Mouse (Mus musculus) CH12.LX (cell line): Measurements from ENCODE around the gene Ramp2. TPM values are rescaled to one million over a fixed set of nuclear protein-coding genes. Genes with fewer than 3 reads are reported as not detected.

Experiments
- DNase-seq: peaks from one replicate; pipeline ENCODE4 v3.0.0-alpha.2; 2013; ENCODE audit errors: extremely low read depth
- H3K27ac ChIP-seq: 2 replicates; pipeline ENCODE4 v1.5.1; 2012; ENCODE audit warnings: low read depth, mild to moderate bottlenecking, control low read depth, moderate library complexity; ENCODE audit not compliant: insufficient read depth
- H3K27me3 ChIP-seq: replicated peaks from 2 replicates; pipeline ENCODE3; 2012; ENCODE audit warnings: inconsistent platforms
- H3K36me3 ChIP-seq, 2 experiments: replicated peaks in 1 of 2; 2 replicates each; pipeline versions ENCODE3 to v1.6.1; 2012; ENCODE audit warnings: inconsistent platforms in 1 of 2, low read length in 1 of 2, mild to moderate bottlenecking in 1 of 2, mixed read lengths in 1 of 2, moderate library complexity in 1 of 2; ENCODE audit not compliant: control insufficient read depth in 1 of 2, insufficient read depth in 1 of 2
- H3K4me1 ChIP-seq, 2 experiments: 2 replicates each; pipeline ENCODE4 v1.6.1; 2012; ENCODE audit warnings: inconsistent platforms in 1 of 2, moderate library complexity in 1 of 2; ENCODE audit not compliant: insufficient read depth in 2 of 2, control insufficient read depth in 1 of 2
- H3K4me2 ChIP-seq: 2 replicates; pipeline ENCODE4 v1.6.1; 2012; ENCODE audit warnings: low read depth, mild to moderate bottlenecking, control low read depth; ENCODE audit not compliant: poor library complexity, insufficient read depth, severe bottlenecking
- H3K4me3 ChIP-seq, 3 experiments: fragments of 150-350 bp in 1 of 3; sonication (generic) in 1 of 3; replicated peaks in 1 of 3; 2 replicates each; pipeline versions ENCODE3 to v1.5.1; 2011 to 2012; ENCODE audit warnings: low read depth in 2 of 3, low read length in 2 of 3, mild to moderate bottlenecking in 2 of 3, moderate library complexity in 2 of 3, control low read depth in 1 of 3, improper control_type of control experiment in 1 of 3, inconsistent platforms in 1 of 3, mixed read lengths in 1 of 3; ENCODE audit not compliant: poor library complexity in 1 of 3
- H3K79me2 ChIP-seq: replicated peaks from 2 replicates; pipeline ENCODE4 v1.6.1; 2012; ENCODE audit warnings: mild to moderate bottlenecking, moderate library complexity; ENCODE audit not compliant: control insufficient read depth, poor library complexity, insufficient read depth, severe bottlenecking; ENCODE audit errors: extremely low read depth
- H3K9ac ChIP-seq: 2 replicates; pipeline ENCODE4 v1.6.1; 2012; ENCODE audit warnings: low read depth, mild to moderate bottlenecking, control low read depth, moderate library complexity; ENCODE audit not compliant: insufficient read depth
- H3K9me3 ChIP-seq: replicated peaks from 2 replicates; pipeline ENCODE3; 2012; ENCODE audit warnings: low read length, inconsistent platforms, mixed read lengths
- BHLHE40 ChIP-seq: IDR thresholded peaks from 2 replicates; pipeline ENCODE4 v1.6.1; 2011; ENCODE audit warnings: mild to moderate bottlenecking, low read depth, low read length, improper control_type of control experiment
- CHD1 ChIP-seq: IDR thresholded peaks from 2 replicates; pipeline ENCODE4 v1.6.1; 2012; ENCODE audit warnings: low read depth, low read length, improper control_type of control experiment, inconsistent platforms
- CTCF ChIP-seq, 2 experiments: IDR thresholded peaks in 1 of 2; conservative IDR thresholded peaks in 1 of 2; 2 replicates each; pipeline ENCODE4 v1.5.1; 2011 to 2012; ENCODE audit warnings: low read depth in 2 of 2, low read length in 2 of 2, improper control_type of control experiment in 1 of 2, inconsistent platforms in 1 of 2, mild to moderate bottlenecking in 1 of 2, moderate library complexity in 1 of 2
- ELF1 ChIP-seq: IDR thresholded peaks from 2 replicates; pipeline ENCODE4 v1.6.1; 2014; ENCODE audit warnings: low read depth, mild to moderate bottlenecking, inconsistent platforms, low read length, improper control_type of control experiment
- EP300 ChIP-seq: IDR thresholded peaks from 2 replicates; pipeline ENCODE4 v1.6.1; 2011; ENCODE audit warnings: low read length, improper control_type of control experiment
- HCFC1 ChIP-seq: IDR thresholded peaks from 2 replicates; pipeline ENCODE4 v1.6.1; 2012; ENCODE audit warnings: low read depth, mild to moderate bottlenecking, inconsistent platforms, low read length, improper control_type of control experiment
- KAT2A ChIP-seq: IDR thresholded peaks from 2 replicates; pipeline ENCODE4 v1.6.1; 2012; ENCODE audit warnings: low read length, improper control_type of control experiment, inconsistent platforms; ENCODE audit not compliant: insufficient replicate concordance
- MAZ ChIP-seq: IDR thresholded peaks from 2 replicates; pipeline ENCODE4 v1.6.1; 2012; ENCODE audit warnings: low read depth, mild to moderate bottlenecking, inconsistent platforms, low read length, improper control_type of control experiment, moderate library complexity
- MXI1 ChIP-seq: IDR thresholded peaks from 2 replicates; pipeline ENCODE4 v1.6.1; 2011; ENCODE audit warnings: mild to moderate bottlenecking, low read depth, low read length, improper control_type of control experiment
- MYC ChIP-seq: IDR thresholded peaks from 2 replicates; pipeline ENCODE4 v1.6.1; 2011; ENCODE audit warnings: low read depth, mild to moderate bottlenecking, improper control_type of control experiment, low read length
- NELFE ChIP-seq: IDR thresholded peaks from 2 replicates; pipeline ENCODE4 v1.6.1; 2011; ENCODE audit warnings: low read depth, low read length, improper control_type of control experiment
- PAX5 ChIP-seq: IDR thresholded peaks from 2 replicates; pipeline ENCODE4 v1.6.1; 2012; ENCODE audit warnings: low read length, inconsistent platforms, mixed read lengths
- POLR2A ChIP-seq: IDR thresholded peaks from 2 replicates; pipeline ENCODE4 v1.6.1; 2011; ENCODE audit warnings: low read depth, mild to moderate bottlenecking, improper control_type of control experiment, low read length
- POLR2AphosphoS2 ChIP-seq: IDR thresholded peaks from 2 replicates; pipeline ENCODE4 v1.6.1; 2011; ENCODE audit warnings: low read depth, low read length, improper control_type of control experiment
- SIN3A ChIP-seq: IDR thresholded peaks from 2 replicates; pipeline ENCODE4 v1.6.1; 2012; ENCODE audit warnings: low read length, improper control_type of control experiment, inconsistent platforms
- TBP ChIP-seq: conservative IDR thresholded peaks from 2 replicates; pipeline ENCODE4 v1.6.1; 2011; ENCODE audit warnings: low read depth, low read length, improper control_type of control experiment
- UBTF ChIP-seq: IDR thresholded peaks from 2 replicates; pipeline ENCODE4 v1.6.1; 2012; ENCODE audit warnings: low read depth, mild to moderate bottlenecking, inconsistent platforms, low read length, improper control_type of control experiment, moderate library complexity
- USF1 ChIP-seq: IDR thresholded peaks from 2 replicates; pipeline ENCODE4 v1.6.1; 2014; ENCODE audit warnings: low read depth, mild to moderate bottlenecking, inconsistent platforms, low read length, improper control_type of control experiment
- ZKSCAN1 ChIP-seq: IDR thresholded peaks from 2 replicates; pipeline ENCODE4 v1.6.1; 2012; ENCODE audit warnings: low read depth, inconsistent platforms, low read length, improper control_type of control experiment, borderline replicate concordance
- ZMIZ1 ChIP-seq: IDR thresholded peaks from 2 replicates; pipeline ENCODE4 v1.6.1; 2012; ENCODE audit warnings: low read depth, mild to moderate bottlenecking, inconsistent platforms, low read length, improper control_type of control experiment
- ZNF384 ChIP-seq: IDR thresholded peaks from 2 replicates; pipeline ENCODE4 v1.6.1; 2012; ENCODE audit warnings: low read depth, low read length, improper control_type of control experiment, inconsistent platforms
- dilution Hi-C: fragments of 300-500 bp; cut with MboI; formaldehyde crosslinking; loops from 2 replicates; pipeline ENCODE4 v1.14.3; 2020; ENCODE audit warnings: low sequenced_read_pairs; ENCODE audit not compliant: extremely low pct_unique_long_range_greater_than_20kb, extremely low pct_ligation_motif_present
- in situ Hi-C: fragments of 300-500 bp; cut with MboI; formaldehyde crosslinking; loops from 3 replicates; pipeline ENCODE4 v1.14.3; 2019; ENCODE audit warnings: low sequenced_read_pairs, low pct_ligation_motif_present, low pct_unique_long_range_greater_than_20kb, mixed read lengths
- polyA plus RNA-seq: library from polyadenylated mRNA; unstranded; fragments of >175 nt; gene quantifications from 2 replicates; pipeline ENCODE4 v1.2.1, GENCODE M21; 2012; ENCODE audit warnings: low read depth; ENCODE audit not compliant: insufficient read length
- total RNA-seq, 2 experiments: library from RNA; depleted of rRNA; stranded (reverse); fragments of 300-350 nt in 1 of 2; fragments of >200 nt in 1 of 2; gene quantifications; 2 replicates each; pipeline ENCODE4 v1.2.3; 2012 to 2014

Ramp2 gene
- total and polyA plus RNA-seq, 3 experiments = 0.26 to 1.3 (median 0.33) TPM

DNA sequence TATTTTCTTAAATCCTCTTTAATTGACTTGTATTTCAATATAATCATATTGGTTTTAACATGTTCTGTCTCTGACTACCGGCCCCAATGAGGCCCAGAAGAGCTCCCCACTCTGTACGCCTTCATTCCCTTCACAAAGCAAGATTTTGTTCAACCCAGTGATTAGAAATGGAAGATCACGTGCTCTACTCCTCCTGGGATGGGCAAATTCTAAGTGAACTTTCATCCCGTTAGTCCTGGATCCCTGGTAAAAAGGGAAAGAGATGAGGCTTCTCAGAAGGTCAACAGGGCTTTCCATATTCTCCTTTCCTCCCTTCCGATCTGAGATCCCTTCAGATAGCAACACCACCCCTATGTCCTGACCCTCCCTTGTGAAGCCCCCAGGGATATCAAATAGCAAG lies 15.3 kb upstream of the Ramp2 start:
- no peak for DNase-seq
- peaks cover 3 to 21% of the 10 kb centered on the region in 2 experiments; a peak in 2 of 4 replicates for H3K4me1 ChIP-seq
- in situ Hi-C loops = no loop called here
- peaks cover 2% of the 10 kb centered on the region for H3K9me3 ChIP-seq
- H3K4me3 ChIP-seq = no peak overlapping the region
- H3K9ac ChIP-seq = no peak overlapping the region
- no peaks in the 10 kb centered on the region for H3K79me2 ChIP-seq
- H3K27ac ChIP-seq = no peak overlapping the region
- dilution Hi-C loops = no loop called here
- no peak for TF ChIP-seq ZMIZ1
- TF ChIP-seq MYC = no peak
- TF ChIP-seq MAZ = no peak
- no peak for TF ChIP-seq HCFC1
- TF ChIP-seq CTCF (conservative IDR thresholded peaks at IDR 0.05 in 1 of 2, IDR thresholded peaks at IDR 0.05 in 1 of 2; ENCODE audit: low read depth in 2 of 2, low read length in 2 of 2) = no peak
- no peak for TF ChIP-seq POLR2A
- no peak for TF ChIP-seq KAT2A
- no peak for TF ChIP-seq ZNF384
- TF ChIP-seq POLR2AphosphoS2 = no peak
- no peak for TF ChIP-seq SIN3A
- TF ChIP-seq UBTF = no peak
- no peak for TF ChIP-seq ZKSCAN1
- TF ChIP-seq CHD1 = no peak
- TF ChIP-seq EP300 = no peak
- no peak for TF ChIP-seq PAX5
- no peak for TF ChIP-seq TBP
- no peak for TF ChIP-seq MXI1
- TF ChIP-seq BHLHE40 = no peak
- TF ChIP-seq USF1 = no peak
- no peak for TF ChIP-seq ELF1
- H3K36me3 ChIP-seq = no peaks in the 10 kb centered on the region
- peaks cover 30% of the 10 kb centered on the region for H3K27me3 ChIP-seq
- no peak overlapping the region for H3K4me2 ChIP-seq

DNA sequence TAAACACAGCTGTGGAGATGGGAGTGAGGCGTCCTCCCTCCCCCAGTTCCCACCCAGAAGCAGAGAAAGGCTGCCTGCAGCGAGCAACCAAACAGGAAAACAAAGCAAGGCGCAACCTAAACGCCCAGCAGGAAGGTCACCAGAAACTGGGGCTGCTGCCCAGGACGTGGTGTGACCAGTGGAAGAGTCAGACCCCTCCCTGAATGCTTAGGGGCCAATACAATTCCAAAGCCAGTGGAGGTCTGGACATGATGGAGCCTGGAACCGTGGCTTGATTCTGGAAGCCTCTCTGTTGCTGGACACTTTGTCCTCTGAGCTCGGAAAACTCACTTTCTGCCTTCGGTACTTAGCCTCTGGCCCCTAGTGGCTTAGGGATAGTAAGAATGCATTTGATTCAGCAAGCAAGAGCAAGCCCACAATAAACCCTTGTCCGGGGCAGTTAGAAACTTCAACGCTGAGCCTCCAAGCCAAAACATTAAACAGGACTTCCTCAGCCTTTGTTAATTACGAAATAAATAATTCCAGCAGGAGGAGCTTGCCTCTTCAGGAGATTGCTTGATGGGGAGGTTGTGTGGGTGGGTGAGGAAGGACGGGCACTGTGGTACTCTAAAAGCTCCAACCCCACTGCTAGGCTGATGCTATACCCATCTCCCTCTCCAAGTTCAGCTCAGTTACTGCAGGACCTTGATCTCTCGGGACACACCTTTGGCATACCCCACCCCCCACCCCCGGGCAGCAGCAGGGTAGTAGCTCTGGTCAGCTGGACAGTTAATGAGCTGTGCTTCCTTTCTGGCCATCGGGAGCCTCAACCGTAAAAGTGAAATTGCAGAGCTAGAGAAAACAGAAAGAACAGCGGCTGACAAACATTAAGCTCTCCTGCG lies 14.6 kb upstream of the Ramp2 start:
- Histone ChIP-seq H3K79me2 (no peaks in the 10 kb centered on the region), H3K4me2 (peak overlapping the region; percentile 53; the same call in 1 of the 2 replicates), H3K27me3 (peaks cover 30% of the 10 kb centered on the region), H3K27ac (no peak overlapping the region), H3K36me3 (no peaks in the 10 kb centered on the region), H3K9ac (no peak overlapping the region), H3K4me3 (no peak overlapping the region), H3K4me1 (peaks cover 3 to 21% of the 10 kb centered on the region in 2 experiments; a peak in 2 of 4 replicates), H3K9me3 (peaks cover 2% of the 10 kb centered on the region)
- dilution Hi-C loops (no loop called here), in situ Hi-C loops (no loop called here)
- no peak for DNase-seq
- no peak for TF ChIP-seq NELFE
- no peak for TF ChIP-seq MAZ
